Mouse (Mus musculus): ENCODE data around the gene Gm17019. TPM values are rescaled to one million over a fixed set of nuclear protein-coding genes. Genes with fewer than 3 reads are reported as not detected.
"Not testable (repeated sequence)": the region's sequence is repeated elsewhere in the genome, so short reads cannot be mapped to it uniquely, and the experiment has no call there.

Gene Gm17019
- total RNA-seq, 2 experiments from 2014 or later, result not detected

- DNase-seq (ENCODE audit: low spot score in 2 of 2), result not testable (repeated sequence)
Observed at GRCm38 (mm10) chr5:14997556-14997955, 35.2 kb downstream of the Gm17019 start.

DNA sequence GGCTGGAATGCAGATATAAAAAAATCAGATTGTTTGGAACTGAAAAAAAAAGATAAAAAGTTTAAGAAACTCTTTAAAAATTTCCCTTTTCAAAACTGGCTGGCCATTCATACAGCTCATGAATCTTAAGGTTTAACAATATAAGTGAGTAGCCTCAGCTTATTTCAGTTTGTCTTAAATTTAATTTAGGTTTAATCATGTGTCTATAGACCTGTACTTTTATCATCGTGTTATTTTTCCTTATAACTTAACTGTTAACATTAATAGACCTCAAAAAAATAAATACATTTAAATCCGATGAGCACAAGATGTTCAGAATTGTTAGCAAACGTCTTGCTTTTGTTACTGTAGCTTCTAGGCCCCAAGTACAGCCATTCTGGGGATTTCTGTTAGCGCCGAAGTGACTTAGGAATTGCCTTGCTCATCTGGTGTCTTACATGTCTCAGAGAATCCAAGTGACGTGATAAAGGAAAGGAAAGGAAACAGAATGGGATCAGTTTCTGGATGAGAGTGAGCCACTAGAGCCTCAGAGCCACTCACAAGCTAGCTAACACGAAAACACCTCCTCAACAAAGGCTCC lies 36.0 kb downstream of the Gm17019 start:
- not testable (repeated sequence) for DNase-seq (ENCODE audit: low spot score in 2 of 2)

DNA sequence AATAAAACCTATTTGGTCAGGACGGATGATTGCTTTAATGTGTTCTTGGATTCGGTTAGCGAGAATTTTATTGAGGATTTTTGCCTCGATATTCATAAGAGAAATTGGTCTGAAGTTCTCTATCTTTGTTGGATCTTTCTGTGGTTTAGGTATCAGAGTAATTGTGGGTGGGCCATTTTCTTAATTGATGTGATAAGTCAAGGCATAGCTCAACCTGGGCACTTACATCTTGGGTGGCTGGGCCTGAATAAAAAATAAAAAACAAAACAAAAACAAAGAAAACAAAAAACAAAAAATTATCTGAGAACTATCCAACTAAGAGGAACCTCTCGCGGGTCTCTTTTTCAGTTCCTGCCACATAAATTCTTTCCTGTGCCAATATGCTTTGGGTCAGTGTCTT lies 38.7 kb downstream of the Gm17019 start:
- not testable (repeated sequence) for DNase-seq (ENCODE audit: low spot score in 2 of 2)

- not testable (repeated sequence) for DNase-seq (ENCODE audit: low spot score in 2 of 2)
Observed at GRCm38 (mm10) chr5:14990375-14991158, 42.2 kb downstream of the Gm17019 start.

GRCm38 (mm10) chr5:14986649-14987387 lies 46.0 kb downstream of the Gm17019 start:
- not testable (repeated sequence) for DNase-seq (ENCODE audit: low spot score in 2 of 2)

Other genes starting within 250 kb of the Gm17019 start
- gene Gm9758, start 118.1 kb downstream of the Gm17019 start, total RNA-seq (2021), result not detected
- not detected for gene Speer4e, start 94.6 kb downstream of the Gm17019 start, total RNA-seq (2021)
- not detected for gene Gm10354, start 54.1 kb downstream of the Gm17019 start, total RNA-seq (2021)